Mouse (Mus musculus): ENCODE measurements around the gene Nfatc3.

GRCm38 (mm10) chr8:106072113-106072512, 13.5 kb downstream of the Nfatc3 start:
- TF ChIP-seq POLR2A (IDR thresholded peaks at IDR 0.05; ENCODE audit: borderline replicate concordance, insufficient read depth, low read length) (no peak), CTCF (IDR thresholded peaks at IDR 0.05; ENCODE audit: borderline replicate concordance, insufficient read depth, low read depth, low read length) (no peak)
